Mouse (Mus musculus): ENCODE results near the gene Coq3. TPM values are rescaled to one million over a fixed set of nuclear protein-coding genes. Genes with fewer than 3 reads are reported as not detected.
A peak's percentile ranks its signal among the peaks of the same experiment; 100 is the strongest.

Coq3 gene
- polyA plus RNA-seq, 1 experiment: 0.65 TPM

- no peak for DNase-seq (ENCODE audit: low read depth in 1 of 2, low spot score in 2 of 2)
- H3K27me3 ChIP-seq (ENCODE audit: control insufficient read depth, insufficient read depth, low read length): no peaks in the 10 kb centered on the region
- H3K4me3 ChIP-seq (ENCODE audit: extremely low read depth, insufficient read depth, insufficient read length): peak overlapping the region; percentile 14; the same call in 1 of the 2 replicates
Observed at GRCm38 (mm10) chr4:21878776-21879175, 697 bp upstream of the Coq3 start.

GRCm38 (mm10) chr4:21882806-21883205, 3.3 kb downstream of the Coq3 start:
- Histone ChIP-seq H3K27ac (ENCODE audit: insufficient read depth, low read length) (no peak overlapping the region), H3K36me3 (ENCODE audit: control insufficient read depth, insufficient read depth, low read length) (no peaks in the 10 kb centered on the region), H3K4me3 (ENCODE audit: extremely low read depth, insufficient read depth, insufficient read length) (no peak overlapping the region), H3K27me3 (ENCODE audit: control insufficient read depth, insufficient read depth, low read length) (no peaks in the 10 kb centered on the region), H3K4me1 (ENCODE audit: control insufficient read depth, insufficient read depth, insufficient read length) (no peaks in the 10 kb centered on the region)
- DNase-seq (ENCODE audit: low read depth in 1 of 2, low spot score in 2 of 2): no peak
- WGBS: 93% methylated on average over 6 of the region's 6 CpGs
- no peak for TF ChIP-seq CTCF (IDR thresholded peaks at IDR 0.05; ENCODE audit: extremely low read depth, insufficient read depth, insufficient read length, insufficient replicate concordance)
- TF ChIP-seq POLR2A (IDR thresholded peaks at IDR 0.05; ENCODE audit: low read depth, low read length): no peak

More at GRCm38 (mm10) chr4:21878776-21879175, 697 bp upstream of the Coq3 start:
- TF ChIP-seq CTCF (IDR thresholded peaks at IDR 0.05; ENCODE audit: extremely low read depth, insufficient read depth, insufficient read length, insufficient replicate concordance) (no peak), POLR2A (IDR thresholded peaks at IDR 0.05; ENCODE audit: low read depth, low read length) (no peak)
- Histone ChIP-seq H3K27ac (ENCODE audit: insufficient read depth, low read length) (no peak overlapping the region), H3K36me3 (ENCODE audit: control insufficient read depth, insufficient read depth, low read length) (peaks cover 7% of the 10 kb centered on the region), H3K4me1 (ENCODE audit: control insufficient read depth, insufficient read depth, insufficient read length) (no peaks in the 10 kb centered on the region)
- WGBS: 29% methylated on average over 6 of the region's 6 CpGs

DNA sequence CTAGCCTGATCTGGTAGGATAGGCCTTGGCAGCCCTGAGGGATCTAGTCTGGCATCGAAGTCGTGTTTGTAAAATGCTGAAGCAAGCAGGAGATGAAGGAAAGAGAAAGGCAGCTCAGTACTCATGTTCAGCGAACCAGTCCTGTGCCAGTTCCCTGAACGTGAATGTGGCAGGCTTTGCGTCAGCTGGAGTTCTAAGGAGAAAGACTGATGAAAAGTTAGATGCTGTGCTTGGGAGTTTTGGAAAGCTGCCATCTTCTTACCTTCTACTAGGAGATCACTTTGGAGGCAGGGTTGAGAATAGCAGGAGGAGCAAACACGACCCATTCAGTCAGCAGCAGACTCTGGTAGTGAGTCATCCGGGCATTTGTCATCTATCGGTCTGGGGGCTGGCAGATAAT, 6.4 kb downstream of the Coq3 start:
- no peak for DNase-seq (ENCODE audit: low read depth in 1 of 2, low spot score in 2 of 2)
- H3K27me3 ChIP-seq (ENCODE audit: control insufficient read depth, insufficient read depth, low read length): no peaks in the 10 kb centered on the region
- WGBS: 89% methylated on average over 8 of the region's 8 CpGs
- TF ChIP-seq POLR2A (IDR thresholded peaks at IDR 0.05; ENCODE audit: low read depth, low read length) (no peak), CTCF (IDR thresholded peaks at IDR 0.05; ENCODE audit: extremely low read depth, insufficient read depth, insufficient read length, insufficient replicate concordance) (no peak)
- no peak overlapping the region for H3K27ac ChIP-seq (ENCODE audit: insufficient read depth, low read length)
- H3K4me1 ChIP-seq (ENCODE audit: control insufficient read depth, insufficient read depth, insufficient read length): no peaks in the 10 kb centered on the region
- H3K36me3 ChIP-seq (ENCODE audit: control insufficient read depth, insufficient read depth, low read length): no peaks in the 10 kb centered on the region
- no peak overlapping the region for H3K4me3 ChIP-seq (ENCODE audit: extremely low read depth, insufficient read depth, insufficient read length)

DNA sequence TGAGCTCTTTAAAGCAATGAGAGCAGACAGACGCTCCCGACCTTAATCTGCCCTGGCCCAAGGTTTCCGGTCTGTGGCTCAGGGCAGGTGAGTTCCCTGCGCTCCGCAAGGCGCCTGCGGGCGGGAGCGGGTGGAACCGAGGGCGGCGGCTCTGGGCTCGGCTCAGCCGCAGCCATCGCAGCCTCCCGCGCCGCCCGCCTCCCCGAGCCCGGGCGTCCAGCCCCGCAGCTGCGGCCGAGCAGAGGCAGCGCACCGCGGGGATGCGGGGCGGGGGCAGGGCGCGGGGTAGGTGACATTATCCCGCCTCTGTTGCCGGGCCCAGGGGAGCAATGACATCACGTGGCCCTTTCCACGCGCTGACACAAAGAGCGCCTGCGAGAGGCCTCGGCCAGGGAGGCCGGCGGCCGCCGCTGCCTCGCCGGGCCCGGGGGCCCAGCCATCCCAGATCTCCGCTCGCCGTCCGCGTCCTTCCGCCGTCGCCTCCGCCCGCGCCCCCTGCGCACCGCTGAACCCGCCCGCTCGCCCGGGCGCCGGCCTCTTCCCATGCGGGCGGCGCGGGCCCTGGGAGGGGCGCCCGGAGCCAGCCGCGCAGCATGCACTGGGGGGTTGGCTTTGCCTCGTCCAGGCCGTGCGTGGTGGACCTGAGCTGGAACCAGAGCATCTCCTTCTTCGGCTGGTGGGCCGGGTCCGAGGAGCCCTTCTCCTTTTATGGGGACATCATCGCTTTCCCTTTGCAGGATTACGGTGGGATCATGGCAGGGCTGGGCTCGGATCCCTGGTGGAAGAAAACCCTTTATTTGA, 51.7 kb downstream of the Coq3 start, which contains the start of gene Faxc:
Gene Faxc, plus strand, starts transcription at position 359 of the 801 bp plus-strand sequence.
- Histone ChIP-seq H3K4me1 (ENCODE audit: control insufficient read depth, insufficient read depth, insufficient read length) (peaks cover 3% of the 10 kb centered on the region; the same call in 1 of the 2 replicates), H3K4me3 (ENCODE audit: extremely low read depth, insufficient read depth, insufficient read length) (peak within 1 kb of the TSS; percentile 23; the same call in 1 of the 2 replicates), H3K27ac (ENCODE audit: insufficient read depth, low read length) (no peak within 1 kb of the TSS), H3K36me3 (ENCODE audit: control insufficient read depth, insufficient read depth, low read length) (no peaks in the 10 kb centered on the region), H3K27me3 (ENCODE audit: control insufficient read depth, insufficient read depth, low read length) (peaks cover 10% of the 10 kb centered on the region)
- no peak for TF ChIP-seq CTCF (IDR thresholded peaks at IDR 0.05; ENCODE audit: extremely low read depth, insufficient read depth, insufficient read length, insufficient replicate concordance)
- no peak for TF ChIP-seq POLR2A (IDR thresholded peaks at IDR 0.05; ENCODE audit: low read depth, low read length)
- 3% methylated on average over 82 of the region's 83 CpGs for WGBS
- DNase-seq (ENCODE audit: low read depth in 1 of 2, low spot score in 2 of 2): no peak

DNA sequence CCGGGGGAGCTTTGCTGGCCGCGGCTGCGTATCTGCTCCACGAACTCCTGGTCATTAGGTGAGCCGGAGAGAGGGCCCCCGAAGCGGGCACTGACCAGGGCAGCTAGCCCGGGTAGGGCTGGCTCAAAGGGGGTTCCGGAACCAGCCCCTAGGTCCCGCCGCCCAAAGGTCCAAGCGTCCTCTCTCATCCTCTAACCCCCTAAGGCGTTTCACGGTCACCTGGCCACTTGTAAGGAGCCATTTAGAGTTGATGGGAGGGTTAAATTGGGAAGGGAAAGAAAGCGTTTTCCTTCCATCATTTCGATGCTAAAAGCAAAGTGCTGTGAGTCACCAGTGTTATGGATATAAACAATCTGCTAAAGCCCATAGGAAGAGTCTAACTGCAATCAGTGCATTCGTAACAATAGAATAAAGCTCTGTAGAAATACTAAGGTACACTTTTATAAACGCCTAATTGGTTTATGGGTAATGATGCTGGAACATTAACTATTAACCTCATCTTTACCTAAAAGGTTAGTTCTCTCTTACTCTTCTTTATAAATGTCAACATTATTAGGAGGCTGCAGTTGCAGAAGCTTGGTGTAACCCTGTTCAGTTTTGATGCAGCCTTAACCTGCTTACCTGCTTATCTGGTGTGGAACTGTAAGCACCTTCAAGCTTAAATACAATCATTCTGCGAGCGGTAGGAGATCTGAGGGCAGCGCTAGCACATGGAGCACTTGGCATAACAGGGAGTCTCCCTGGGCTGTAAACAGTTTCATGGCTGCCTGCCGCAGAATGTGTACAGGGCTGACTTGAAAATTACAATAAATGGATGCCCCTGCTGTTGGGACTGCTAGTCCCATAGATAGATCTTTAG, 52.5 kb downstream of the Coq3 start:
- H3K27me3 ChIP-seq (ENCODE audit: control insufficient read depth, insufficient read depth, low read length): peaks cover 10% of the 10 kb centered on the region
- no peak overlapping the region for H3K27ac ChIP-seq (ENCODE audit: insufficient read depth, low read length)
- H3K4me3 ChIP-seq (ENCODE audit: extremely low read depth, insufficient read depth, insufficient read length): peak overlapping the region; percentile 23; the same call in 1 of the 2 replicates
- no peak for TF ChIP-seq POLR2A (IDR thresholded peaks at IDR 0.05; ENCODE audit: low read depth, low read length)
- no peak for TF ChIP-seq CTCF (IDR thresholded peaks at IDR 0.05; ENCODE audit: extremely low read depth, insufficient read depth, insufficient read length, insufficient replicate concordance)
- H3K4me1 ChIP-seq (ENCODE audit: control insufficient read depth, insufficient read depth, insufficient read length): peaks cover 3% of the 10 kb centered on the region; the same call in 1 of the 2 replicates
- H3K36me3 ChIP-seq (ENCODE audit: control insufficient read depth, insufficient read depth, low read length): no peaks in the 10 kb centered on the region
- 27% methylated on average over 23 of the region's 23 CpGs for WGBS
- DNase-seq (ENCODE audit: low read depth in 1 of 2, low spot score in 2 of 2): no peak

DNA sequence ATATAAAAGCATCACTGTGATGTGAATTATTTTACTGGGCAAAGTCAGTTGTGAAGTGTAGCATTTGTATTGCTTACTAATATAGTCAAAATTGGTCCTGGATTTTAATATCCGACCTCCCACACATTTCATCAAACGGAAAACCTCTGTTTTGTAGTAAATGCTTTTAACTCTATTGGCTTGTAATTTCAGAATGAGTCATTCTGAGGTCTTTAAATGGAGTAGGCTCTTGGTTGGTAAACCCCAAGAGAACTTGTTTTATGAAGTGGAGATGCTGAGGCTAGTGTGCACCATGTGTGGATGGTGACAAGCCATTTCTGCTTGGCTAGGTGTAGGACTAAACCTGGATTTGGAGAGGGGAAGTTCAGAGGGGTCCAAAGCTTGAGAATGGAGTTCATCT, 55.9 kb downstream of the Coq3 start:
- Histone ChIP-seq H3K4me3 (ENCODE audit: extremely low read depth, insufficient read depth, insufficient read length) (no peak overlapping the region), H3K27me3 (ENCODE audit: control insufficient read depth, insufficient read depth, low read length) (peaks cover 10% of the 10 kb centered on the region), H3K36me3 (ENCODE audit: control insufficient read depth, insufficient read depth, low read length) (no peaks in the 10 kb centered on the region), H3K4me1 (ENCODE audit: control insufficient read depth, insufficient read depth, insufficient read length) (peaks cover 3% of the 10 kb centered on the region; the same call in 1 of the 2 replicates), H3K27ac (ENCODE audit: insufficient read depth, low read length) (no peak overlapping the region)
- TF ChIP-seq POLR2A (IDR thresholded peaks at IDR 0.05; ENCODE audit: low read depth, low read length) (no peak), CTCF (IDR thresholded peaks at IDR 0.05; ENCODE audit: extremely low read depth, insufficient read depth, insufficient read length, insufficient replicate concordance) (no peak)
- no peak for DNase-seq (ENCODE audit: low read depth in 1 of 2, low spot score in 2 of 2)
- WGBS: 91% methylated on average over 2 of the region's 2 CpGs
